Mouse (Mus musculus): ENCODE measurements around the gene Morc3.

Gene Morc3

GRCm38 (mm10) chr16:93923788-93924187, 91.9 kb downstream of the Morc3 start:
- no peak for DNase-seq (ENCODE audit: low spot score)
